Mouse (Mus musculus) MN1 (cell line): ENCODE results near the gene Tle4.
A peak's percentile ranks its signal among the peaks of the same experiment; 100 is the strongest.

Experiments
- DNase-seq: peaks from one replicate; pipeline ENCODE4 v3.0.0-alpha.2; 2016; ENCODE audit warnings: low spot score

The Tle4 gene

GRCm38 (mm10) chr19:14591809-14592535 lies 5.9 kb downstream of the Tle4 start:
- no peak for DNase-seq

GRCm38 (mm10) chr19:14590154-14590553 lies 7.7 kb downstream of the Tle4 start:
- DNase-seq = no peak

- no peak for DNase-seq
Observed at GRCm38 (mm10) chr19:14588221-14589123, 9.4 kb downstream of the Tle4 start.

GRCm38 (mm10) chr19:14586171-14586570 lies 11.7 kb downstream of the Tle4 start:
- DNase-seq = no peak

- DNase-seq = no peak
Observed at GRCm38 (mm10) chr19:14585731-14586130, 12.1 kb downstream of the Tle4 start.

- no peak for DNase-seq
Observed at GRCm38 (mm10) chr19:14585235-14585634, 12.6 kb downstream of the Tle4 start.

- DNase-seq = no peak
Observed at GRCm38 (mm10) chr19:14578698-14579097, 19.2 kb downstream of the Tle4 start.

GRCm38 (mm10) chr19:14578016-14578415 lies 19.8 kb downstream of the Tle4 start:
- DNase-seq = no peak

- no peak for DNase-seq
Observed at GRCm38 (mm10) chr19:14576311-14576710, 21.5 kb downstream of the Tle4 start.

GRCm38 (mm10) chr19:14568879-14569278 lies 29.0 kb downstream of the Tle4 start:
- no peak for DNase-seq

GRCm38 (mm10) chr19:14567081-14567480 lies 30.8 kb downstream of the Tle4 start:
- no peak for DNase-seq

- DNase-seq = peak; percentile 71
Observed at GRCm38 (mm10) chr19:14566564-14567021, 31.3 kb downstream of the Tle4 start.

- peak; percentile 11 for DNase-seq
Observed at GRCm38 (mm10) chr19:14565424-14566069, 32.3 kb downstream of the Tle4 start.

GRCm38 (mm10) chr19:14563273-14563959 lies 34.4 kb downstream of the Tle4 start:
- DNase-seq = no peak

GRCm38 (mm10) chr19:14547871-14548270 lies 50.0 kb downstream of the Tle4 start:
- no peak for DNase-seq

GRCm38 (mm10) chr19:14547133-14547842 lies 50.6 kb downstream of the Tle4 start:
- no peak for DNase-seq

- DNase-seq = no peak
Observed at GRCm38 (mm10) chr19:14545485-14545884, 52.4 kb downstream of the Tle4 start.

- no peak for DNase-seq
Observed at GRCm38 (mm10) chr19:14543305-14543704, 54.5 kb downstream of the Tle4 start.

GRCm38 (mm10) chr19:14540678-14541077 lies 57.2 kb downstream of the Tle4 start:
- DNase-seq = no peak

- no peak for DNase-seq
Observed at GRCm38 (mm10) chr19:14536676-14537075, 61.2 kb downstream of the Tle4 start.

GRCm38 (mm10) chr19:14534447-14534846 lies 63.4 kb downstream of the Tle4 start:
- DNase-seq = no peak
